28 mouse cellular contexts compared by ENCODE assay signal in genomic region chr5:65700102-65700501, GRCm38 (mm10). TPM values are rescaled to one million over a fixed set of nuclear protein-coding genes. Genes with fewer than 3 reads are reported as not detected.
A peak's percentile ranks its signal among the peaks of the same experiment; 100 is the strongest.
DNase-seq lines count a peak whose midpoint lies in the region; ATAC-seq and TF ChIP-seq lines count a peak whose summit lies in the region.
"Had no signal": no experiment of that assay in that cellular context is flagged by ENCODE, and none has a peak within 500 bp of the region (broad histone marks: within the 10 kb centered on the region; RNA-seq: fewer than 3 reads in every experiment).

No protein-coding gene starts in this region.

- H3K27ac ChIP-seq in liver, embryonic 15.5 days (replicated peaks), result peak overlapping the region; percentile 15; the same call in 1 of the 2 replicates
- no peak overlapping the region for H3K27ac ChIP-seq in intestine, postnatal 0 days (ENCODE audit: low read depth, low read length)
- H3K27ac ChIP-seq: embryonic facial prominence, embryonic 13.5 days; embryonic facial prominence, embryonic 15.5 days; forebrain, embryonic 10.5 days; forebrain, embryonic 12.5 days had no signal

- no peak overlapping the region for H3K9ac ChIP-seq in liver, embryonic 15.5 days
- H3K9ac ChIP-seq in intestine, postnatal 0 days (ENCODE audit: low read depth, low read length), result no peak overlapping the region
- H3K9ac ChIP-seq: embryonic facial prominence, embryonic 13.5 days; embryonic facial prominence, embryonic 15.5 days; forebrain, embryonic 12.5 days had no signal

- no peak overlapping the region for H3K4me3 ChIP-seq in liver, embryonic 15.5 days (replicated peaks)
- no peak overlapping the region for H3K4me3 ChIP-seq in intestine, postnatal 0 days (ENCODE audit: low read depth, low read length)
- H3K4me3 ChIP-seq: embryonic facial prominence, embryonic 13.5 days; embryonic facial prominence, embryonic 15.5 days; erythroblast, embryonic 14.5 days; forebrain, embryonic 10.5 days; forebrain, embryonic 12.5 days had no signal

- no peak for ATAC-seq in liver, embryonic 15.5 days (ENCODE audit: insufficient read depth)
- ATAC-seq in intestine, postnatal 0 days, result no peak
- ATAC-seq: activated CD4-positive, CD25-positive, alpha-beta regulatory T cell, adult 4 months; CD4-positive, CD25-positive, alpha-beta regulatory T cell, adult 4 months; forebrain, embryonic 14.5 days; forebrain, embryonic 16.5 days; Patski had no signal

- no peaks in the 10 kb centered on the region for H3K27me3 ChIP-seq in liver, embryonic 15.5 days
- no peaks in the 10 kb centered on the region for H3K27me3 ChIP-seq in intestine, postnatal 0 days (replicated peaks; ENCODE audit: control insufficient read depth, insufficient read depth, low read length)
- H3K27me3 ChIP-seq: CH12.LX; embryonic facial prominence, embryonic 13.5 days; embryonic facial prominence, embryonic 15.5 days; forebrain, embryonic 12.5 days; Patski had no signal

- peaks cover 41% of the 10 kb centered on the region for H3K4me1 ChIP-seq in liver, embryonic 15.5 days (replicated peaks)
- H3K4me1 ChIP-seq in intestine, postnatal 0 days (replicated peaks; ENCODE audit: control insufficient read depth, insufficient read depth, low read length), result 0 out of 2 replicates have a peak, but pooled peaks cover 3% of the 10 kb centered on the region

- no peak for TF ChIP-seq CTCF in intestine, postnatal 0 days (IDR thresholded peaks at IDR 0.05; ENCODE audit: low read depth)

- WGBS in liver, embryonic 15.5 days (ENCODE audit: insufficient replicate concordance), result 82% methylated on average over 5 of the region's 5 CpGs
- WGBS in intestine, postnatal 0 days, result 88% methylated on average over 5 of the region's 5 CpGs

- H3K4me2 ChIP-seq in liver, embryonic 15.5 days, result no peak overlapping the region
- H3K4me2 ChIP-seq in intestine, postnatal 0 days (replicated peaks; ENCODE audit: low read depth), result no peak overlapping the region
- H3K4me2 ChIP-seq: embryonic facial prominence, embryonic 13.5 days; embryonic facial prominence, embryonic 15.5 days; forebrain, embryonic 12.5 days had no signal

- peaks cover 9% of the 10 kb centered on the region; the same call in 1 of the 2 replicates for H3K36me3 ChIP-seq in liver, embryonic 15.5 days (replicated peaks)
- H3K36me3 ChIP-seq in intestine, postnatal 0 days (ENCODE audit: control insufficient read depth, insufficient read depth), result no peaks in the 10 kb centered on the region

- peak; percentile 28 for DNase-seq in heart, adult 11 months
- DNase-seq in heart, adult 9 months (ENCODE audit: low spot score in 2 of 2), result no peak
- DNase-seq in liver (no peak), R1 (ENCODE audit: low read depth, low spot score) (peak; percentile 90)
- no peak for DNase-seq in layer of hippocampus, adult 9-11 months
- DNase-seq: adrenal gland, adult 8-10 months; adrenal gland, postnatal 14 days; adrenal gland, postnatal 36 days; B cell, adult 2 months; cerebellum, adult 11-12 months; cerebellum, adult 2 months; cerebellum, postnatal 10 days; cerebellum, postnatal 36 days; embryo, embryonic 11 days had no signal

- H3K9me3 ChIP-seq in liver, embryonic 15.5 days (replicated peaks), result no peaks in the 10 kb centered on the region
- H3K9me3 ChIP-seq in intestine, postnatal 0 days (ENCODE audit: control insufficient read depth), result no peaks in the 10 kb centered on the region
- H3K9me3 ChIP-seq: embryonic facial prominence, embryonic 13.5 days; embryonic facial prominence, embryonic 15.5 days; forebrain, embryonic 10.5 days; forebrain, embryonic 12.5 days; G1E had no signal

RNA-seq across cellular contexts. Expression of gene Pds5a, which starts 2.0 kb away (rescaled TPM):
- 20.3 and 21.7 TPM in 2 replicates for polyA plus RNA-seq in liver, embryonic 15.5 days (2015; fragmentation: Nextera tagmentation; extraction: Ambion mirVana)
- 21.1 and 26.3 TPM in 2 replicates for polyA plus RNA-seq in intestine, postnatal 0 days (2015; fragmentation: Nextera tagmentation; extraction: Ambion mirVana)

Comparison
In these comparisons a context has a peak if more than half of its experiments do, and no peak if none do; other contexts are left out.
1. DNase-seq: peak in heart, adult 11 months (single experiment) and R1 (single experiment); none in heart, adult 9 months (0 of 2), liver (single experiment) and layer of hippocampus, adult 9-11 months (single experiment).